Mouse (Mus musculus) small intestine, adult 2 months (tissue): ENCODE data around the gene Olfr116. TPM values are rescaled to one million over a fixed set of nuclear protein-coding genes. Genes with fewer than 3 reads are reported as not detected.

ENCODE experiments used
- H3K27ac ChIP-seq: fragments of 200-500 bp; 2 replicates; pipeline ENCODE4 v1.5.1; 2012; ENCODE audit warnings: low read depth, low read length, control low read depth, inconsistent platforms; ENCODE audit not compliant: insufficient read depth
- H3K27me3 ChIP-seq: fragments of 200-500 bp; 2 replicates; pipeline ENCODE4 v1.6.1; 2012; ENCODE audit warnings: mild to moderate bottlenecking, moderate library complexity, low read length, inconsistent platforms; ENCODE audit not compliant: control insufficient read depth, insufficient read depth
- H3K36me3 ChIP-seq: fragments of 200-500 bp; 2 replicates; pipeline ENCODE4 v1.6.1; 2012; ENCODE audit warnings: mild to moderate bottlenecking, low read length, control low read depth, inconsistent platforms; ENCODE audit not compliant: control insufficient read depth, insufficient read depth
- H3K4me1 ChIP-seq: fragments of 200-500 bp; 2 replicates; pipeline ENCODE4 v1.6.1; 2012; ENCODE audit warnings: low read length, inconsistent platforms, mixed read lengths; ENCODE audit not compliant: control insufficient read depth, insufficient read depth, insufficient read length
- H3K4me3 ChIP-seq: fragments of 200-500 bp; 2 replicates; pipeline ENCODE4 v1.5.1; 2012; ENCODE audit warnings: low read depth, mild to moderate bottlenecking, control low read depth, inconsistent platforms, low read length, moderate library complexity
- CTCF ChIP-seq: fragments of 200-500 bp; IDR thresholded peaks from 2 replicates; pipeline ENCODE4 v1.5.1; 2012; ENCODE audit warnings: low read depth, mild to moderate bottlenecking, control low read depth, inconsistent platforms, low read length, moderate library complexity, mixed read lengths; ENCODE audit not compliant: insufficient replicate concordance, insufficient read length; ENCODE audit errors: extremely low read depth
- POLR2A ChIP-seq: fragments of 200-500 bp; IDR thresholded peaks from 2 replicates; pipeline ENCODE4 v1.6.1; 2012; ENCODE audit warnings: low read depth, mild to moderate bottlenecking, control low read depth, inconsistent platforms, low read length, moderate library complexity
- WGBS: fragments of 180-500 bp; shearing (Covaris S2); methylation state at CpG from one replicate; pipeline ENCODE4 v1.1.7; 2018; 5-methylcytosine and 5-hydroxymethylcytosine counted together
- polyA plus RNA-seq: library from polyadenylated mRNA; depleted of rRNA; stranded (reverse); fragments of >200 nt; gene quantifications from 2 replicates; pipeline ENCODE4 v1.2.3, GENCODE M21; 2012; rRNA removed

Gene Olfr116
- polyA plus RNA-seq = not detected in 2 replicates

DNA sequence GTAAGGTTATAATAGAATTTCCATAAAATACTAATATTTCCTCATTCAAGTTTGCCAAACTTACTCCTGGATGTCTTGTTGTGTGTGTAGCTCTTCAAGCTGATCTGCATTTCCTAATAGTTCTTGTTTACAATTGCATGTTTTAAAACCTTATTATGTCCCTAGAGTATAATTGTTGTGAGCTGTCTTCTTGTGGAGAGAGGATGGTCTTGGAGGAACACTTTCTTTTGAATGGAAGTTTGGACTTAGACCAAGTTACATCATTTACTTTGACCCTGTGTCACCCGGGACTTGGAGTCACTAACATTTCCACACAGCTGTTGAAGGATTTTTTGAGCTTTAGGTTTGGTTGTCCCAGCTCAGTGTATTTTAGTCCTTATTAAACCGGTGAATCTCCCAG lies at the start of gene Olfr116, which contains the start of gene Olfr115:
Olfr116 (minus strand) TSS at position 191 of the 400 bp plus-strand sequence.
Olfr115 (minus strand) TSS at position 101 of the 400 bp plus-strand sequence.
- Histone ChIP-seq H3K4me1 (no peaks in the 10 kb centered on the region), H3K36me3 (no peaks in the 10 kb centered on the region), H3K27ac (no peak within 1 kb of the TSS), H3K4me3 (no peak within 1 kb of the TSS), H3K27me3 (no peaks in the 10 kb centered on the region)
- 71% methylated on average over 2 of the region's 2 CpGs for WGBS
- no peak for TF ChIP-seq CTCF
- TF ChIP-seq POLR2A = no peak

DNA sequence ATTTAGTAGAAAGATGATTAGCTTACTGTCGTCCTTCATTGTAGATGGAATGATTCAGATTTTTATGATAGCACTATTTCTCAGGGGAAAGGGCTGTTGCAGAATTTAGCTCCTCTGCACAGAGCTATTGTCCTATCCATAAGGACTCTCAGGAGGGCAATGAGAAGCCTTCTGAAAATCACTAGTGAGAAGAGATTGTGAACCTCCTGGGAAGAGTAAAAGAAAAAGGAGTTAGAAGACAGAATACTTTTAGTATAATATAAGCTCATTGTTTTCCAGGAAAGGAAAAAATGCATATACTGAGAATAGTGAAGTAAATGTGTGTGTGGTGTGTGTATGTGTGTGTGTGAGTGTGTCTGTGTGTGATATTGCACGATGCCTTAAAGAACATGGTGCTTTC lies 39.7 kb upstream of the Olfr116 start, which contains the start of gene Olfr118:
Olfr118 (plus strand) TSS at position 301 of the 400 bp plus-strand sequence.
- H3K4me3 ChIP-seq = no peak within 1 kb of the TSS
- WGBS = 48% methylated on average over 2 of the region's 2 CpGs
- TF ChIP-seq CTCF (no peak), POLR2A (no peak)
- H3K4me1 ChIP-seq = no peaks in the 10 kb centered on the region
- no peak within 1 kb of the TSS for H3K27ac ChIP-seq
- H3K27me3 ChIP-seq = no peaks in the 10 kb centered on the region
- H3K36me3 ChIP-seq = no peaks in the 10 kb centered on the region

DNA sequence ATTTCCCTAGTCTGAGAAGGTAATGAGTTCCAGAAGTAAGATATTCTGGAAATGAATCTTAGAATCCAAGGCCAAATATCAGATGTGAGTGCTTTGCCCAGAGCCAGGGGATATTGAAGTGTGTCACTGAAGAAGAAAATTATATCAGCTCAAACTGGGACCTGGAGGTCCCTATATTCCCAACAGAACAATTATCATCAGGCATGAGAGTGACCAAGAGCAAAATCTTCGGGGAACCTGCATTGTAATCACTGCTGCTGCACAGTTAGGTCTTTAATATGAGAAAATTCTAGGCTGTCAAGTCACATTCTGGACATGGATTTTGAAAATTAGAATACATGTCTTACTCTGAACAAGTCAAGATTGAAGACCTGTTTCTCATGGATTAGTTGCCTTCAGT lies 36.7 kb upstream of the Olfr116 start, which contains the start of gene Olfr117:
Olfr117 (minus strand) TSS at position 101 of the 400 bp plus-strand sequence.
- H3K36me3 ChIP-seq = no peaks in the 10 kb centered on the region
- H3K4me3 ChIP-seq = no peak within 1 kb of the TSS
- WGBS = 54% methylated on average over 1 of the region's 1 CpGs
- H3K4me1 ChIP-seq = no peaks in the 10 kb centered on the region
- no peak within 1 kb of the TSS for H3K27ac ChIP-seq
- H3K27me3 ChIP-seq = no peaks in the 10 kb centered on the region
- TF ChIP-seq CTCF = no peak
- no peak for TF ChIP-seq POLR2A

- no peaks in the 10 kb centered on the region for H3K36me3 ChIP-seq
- H3K4me1 ChIP-seq = no peaks in the 10 kb centered on the region
- H3K27me3 ChIP-seq = no peaks in the 10 kb centered on the region
- H3K27ac ChIP-seq = no peak within 1 kb of the TSS
- TF ChIP-seq POLR2A (no peak), CTCF (no peak)
- no peak within 1 kb of the TSS for H3K4me3 ChIP-seq
These were observed 34.4 kb downstream of the Olfr116 start, which contains the start of gene Olfr114 for GRCm38 (mm10) chr17:37592643-37593042. Gene Olfr114 (minus strand): TSS chr17:37592743.

- H3K27ac ChIP-seq = no peak within 1 kb of the TSS
- TF ChIP-seq CTCF (no peak), POLR2A (no peak)
- no peak within 1 kb of the TSS for H3K4me3 ChIP-seq
- H3K4me1 ChIP-seq = no peaks in the 10 kb centered on the region
- no peaks in the 10 kb centered on the region for H3K36me3 ChIP-seq
- no peaks in the 10 kb centered on the region for H3K27me3 ChIP-seq
These were observed 49.4 kb downstream of the Olfr116 start, which contains the start of gene Olfr113 for GRCm38 (mm10) chr17:37577563-37577962. Gene Olfr113 (minus strand): TSS chr17:37577663.

Other genes starting within 250 kb of the Olfr116 start
- gene Olfr105-ps, start 248.2 kb downstream of the Olfr116 start, polyA plus RNA-seq = not detected in 2 replicates
- not detected in 2 replicates for gene Olfr106-ps, start 236.8 kb downstream of the Olfr116 start, polyA plus RNA-seq
- gene Olfr107, start 228.0 kb downstream of the Olfr116 start, polyA plus RNA-seq = not detected in 2 replicates
- gene Olfr108, start 181.7 kb downstream of the Olfr116 start, polyA plus RNA-seq = not detected in 2 replicates
- not detected in 2 replicates for gene Olfr109, start 168.3 kb downstream of the Olfr116 start, polyA plus RNA-seq
- gene H2-M2, start 143.6 kb downstream of the Olfr116 start, polyA plus RNA-seq = 0.80 and 0.93 TPM in 2 replicates
- gene Olfr110, start 134.7 kb downstream of the Olfr116 start, polyA plus RNA-seq = not detected in 2 replicates
- gene Olfr111, start 119.2 kb downstream of the Olfr116 start, polyA plus RNA-seq = not detected in 2 replicates
- not detected in 2 replicates for gene Olfr112, start 57.7 kb downstream of the Olfr116 start, polyA plus RNA-seq
- gene Olfr113, start 49.5 kb downstream of the Olfr116 start, polyA plus RNA-seq = not detected in 2 replicates
- gene Olfr114, start 34.5 kb downstream of the Olfr116 start, polyA plus RNA-seq = not detected in 2 replicates
- gene Olfr115, start 90 bp downstream of the Olfr116 start, polyA plus RNA-seq = not detected in 2 replicates
- gene Olfr117, start 36.6 kb upstream of the Olfr116 start, polyA plus RNA-seq = not detected in 2 replicates
- not detected in 2 replicates for gene Olfr118, start 39.8 kb upstream of the Olfr116 start, polyA plus RNA-seq
- not detected in 2 replicates for gene Olfr119, start 69.4 kb upstream of the Olfr116 start, polyA plus RNA-seq
- not detected in 2 replicates for gene Olfr120, start 94.6 kb upstream of the Olfr116 start, polyA plus RNA-seq
- not detected in 2 replicates for gene Olfr121, start 121.7 kb upstream of the Olfr116 start, polyA plus RNA-seq
- gene Olfr122, start 141.4 kb upstream of the Olfr116 start, polyA plus RNA-seq = not detected in 2 replicates
- not detected in 2 replicates for gene Olfr123, start 166.3 kb upstream of the Olfr116 start, polyA plus RNA-seq
- not detected in 2 replicates for gene Olfr124, start 172.7 kb upstream of the Olfr116 start, polyA plus RNA-seq
- not detected in 2 replicates for gene Olfr125, start 205.8 kb upstream of the Olfr116 start, polyA plus RNA-seq
- gene Olfr126, start 220.3 kb upstream of the Olfr116 start, polyA plus RNA-seq = not detected in 2 replicates